Mouse (Mus musculus) CD4-positive, CD25-positive, alpha-beta regulatory T cell, adult 4 months (primary cell): ENCODE measurements around the gene Eif5a. TPM values are rescaled to one million over a fixed set of nuclear protein-coding genes. Genes with fewer than 3 reads are reported as not detected.
A peak's percentile ranks its signal among the peaks of the same experiment; 100 is the strongest.
"Not testable (repeated sequence)": the region's sequence is repeated elsewhere in the genome, so short reads cannot be mapped to it uniquely, and the experiment has no call there.

ENCODE experiments used
- ATAC-seq: one replicate; pipeline ENCODE4 v1.8.0; 2017
- polyA plus RNA-seq, 2 experiments: library from polyadenylated mRNA; unstranded; fragments of 100-300 nt; shearing (Covaris generic); gene quantifications; one replicate each; pipeline ENCODE4 v1.2.1; 2017

Eif5a gene
- polyA plus RNA-seq, 2 experiments from 2014 or later, result 1,067 to 1,377 TPM

DNA sequence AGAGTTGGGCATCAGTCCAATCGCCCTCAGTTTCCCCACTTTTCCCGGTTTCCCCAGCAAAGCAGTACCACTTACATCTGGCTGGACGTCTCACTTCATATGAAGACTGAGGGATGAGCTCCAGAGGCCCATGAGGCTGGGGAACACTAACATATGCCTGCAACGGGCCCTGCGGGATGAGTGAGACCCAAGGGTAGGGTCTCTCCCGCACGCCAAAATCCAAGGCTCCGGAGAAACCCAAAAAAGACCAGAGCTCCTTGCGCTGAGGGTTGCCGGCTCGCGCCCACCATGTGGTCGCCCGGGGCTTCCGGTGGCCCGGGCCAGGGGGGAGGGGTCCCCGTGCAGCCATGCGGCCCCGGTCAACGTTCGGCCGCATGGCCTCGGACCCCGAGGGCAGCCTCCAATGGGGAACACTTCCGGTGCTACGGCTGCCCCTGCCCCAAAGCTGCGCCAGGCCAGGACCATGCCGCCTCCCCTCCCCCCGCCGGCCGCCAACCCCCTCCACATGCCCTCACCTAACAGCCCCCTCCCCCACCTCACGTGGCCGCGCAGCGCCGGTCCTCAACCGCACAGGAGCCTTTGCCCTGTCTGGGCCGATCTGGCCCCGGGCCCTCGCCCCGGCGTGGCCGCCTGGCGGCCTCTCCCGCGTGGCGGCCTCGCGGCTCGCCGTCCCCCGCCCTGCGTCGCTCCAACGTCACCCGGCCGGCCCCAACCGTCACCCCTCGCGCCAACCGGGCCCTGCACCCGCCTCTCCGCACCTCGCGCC is 1.3 kb downstream of the Eif5a start:
- no peak for ATAC-seq

GRCm38 (mm10) chr11:69919661-69920265 is 2.0 kb downstream of the Eif5a start:
- peak; percentile 48 for ATAC-seq

DNA sequence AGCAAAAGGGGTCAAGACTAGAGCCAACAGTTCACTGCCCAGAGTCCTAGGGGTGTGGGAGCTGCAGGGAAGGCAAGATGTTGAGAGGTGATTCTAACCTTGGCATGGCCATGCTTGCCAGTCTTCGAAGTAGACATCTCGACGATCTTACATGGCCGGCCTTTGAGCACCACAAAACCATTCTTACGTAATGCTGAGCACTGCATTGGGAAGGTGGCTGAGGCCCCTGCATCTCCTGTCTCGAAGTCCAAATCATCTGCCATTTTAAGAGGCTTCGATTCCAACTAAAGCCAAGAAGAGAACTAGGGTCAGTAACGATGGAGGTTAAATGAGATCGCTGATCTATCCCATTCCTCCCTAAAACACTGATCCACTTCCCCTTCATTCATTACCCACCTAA is 2.7 kb downstream of the Eif5a start:
- ATAC-seq, result no peak

DNA sequence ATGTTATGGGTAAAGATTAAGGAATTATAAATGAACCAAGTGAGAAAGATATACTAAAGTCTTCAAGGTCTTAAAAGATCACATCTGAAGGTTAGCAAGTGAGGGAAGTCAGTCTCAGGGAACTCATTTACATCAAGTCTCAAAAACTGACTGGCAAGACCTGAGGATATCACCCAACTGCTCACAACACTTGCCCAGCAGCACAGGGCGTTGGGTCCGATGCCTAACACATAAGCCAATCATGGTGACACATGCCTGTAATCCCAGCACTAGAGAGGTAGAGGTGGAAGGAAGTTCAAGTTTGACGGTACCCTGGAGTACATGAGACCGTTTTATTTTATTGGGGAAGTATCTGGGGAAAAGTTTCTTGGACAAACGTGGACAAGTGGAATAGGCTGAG is 3.6 kb downstream of the Eif5a start:
- ATAC-seq, result no peak

DNA sequence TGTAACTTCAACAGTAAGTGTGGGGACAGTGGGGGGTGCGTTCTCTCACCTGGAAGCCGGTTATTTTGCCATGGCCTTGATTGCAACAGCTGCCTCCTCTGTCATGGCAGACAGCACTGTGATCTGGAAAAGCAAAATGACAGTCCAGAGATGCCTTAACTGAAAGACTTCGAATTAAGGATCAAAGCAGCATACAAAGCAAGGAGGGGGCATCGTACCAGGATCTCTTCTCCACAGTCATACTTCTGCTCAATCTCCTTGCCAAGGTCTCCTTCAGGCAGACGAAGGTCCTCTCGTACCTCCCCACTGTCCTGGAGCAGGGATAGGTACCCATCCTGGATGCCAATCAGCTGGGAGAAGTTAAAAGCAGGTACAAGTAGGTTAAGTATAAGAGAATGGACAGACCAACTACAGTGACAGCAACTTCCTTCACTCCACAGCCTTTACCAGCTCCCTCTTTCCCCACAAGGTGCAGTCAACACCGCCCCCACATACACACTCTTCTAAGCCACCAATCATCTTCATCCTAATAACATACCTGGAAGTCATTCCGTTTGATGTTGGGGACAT is 4.3 kb downstream of the Eif5a start:
- ATAC-seq, result no peak

- ATAC-seq, result not testable (repeated sequence)
Measured at GRCm38 (mm10) chr11:69916652-69917378, 4.9 kb downstream of the Eif5a start.

GRCm38 (mm10) chr11:69915667-69916627 is 5.8 kb downstream of the Eif5a start:
- no peak for ATAC-seq

GRCm38 (mm10) chr11:69914917-69915430 is 6.8 kb downstream of the Eif5a start:
- ATAC-seq, result no peak

- ATAC-seq, result no peak
Measured at GRCm38 (mm10) chr11:69914372-69914764, 7.4 kb downstream of the Eif5a start.

DNA sequence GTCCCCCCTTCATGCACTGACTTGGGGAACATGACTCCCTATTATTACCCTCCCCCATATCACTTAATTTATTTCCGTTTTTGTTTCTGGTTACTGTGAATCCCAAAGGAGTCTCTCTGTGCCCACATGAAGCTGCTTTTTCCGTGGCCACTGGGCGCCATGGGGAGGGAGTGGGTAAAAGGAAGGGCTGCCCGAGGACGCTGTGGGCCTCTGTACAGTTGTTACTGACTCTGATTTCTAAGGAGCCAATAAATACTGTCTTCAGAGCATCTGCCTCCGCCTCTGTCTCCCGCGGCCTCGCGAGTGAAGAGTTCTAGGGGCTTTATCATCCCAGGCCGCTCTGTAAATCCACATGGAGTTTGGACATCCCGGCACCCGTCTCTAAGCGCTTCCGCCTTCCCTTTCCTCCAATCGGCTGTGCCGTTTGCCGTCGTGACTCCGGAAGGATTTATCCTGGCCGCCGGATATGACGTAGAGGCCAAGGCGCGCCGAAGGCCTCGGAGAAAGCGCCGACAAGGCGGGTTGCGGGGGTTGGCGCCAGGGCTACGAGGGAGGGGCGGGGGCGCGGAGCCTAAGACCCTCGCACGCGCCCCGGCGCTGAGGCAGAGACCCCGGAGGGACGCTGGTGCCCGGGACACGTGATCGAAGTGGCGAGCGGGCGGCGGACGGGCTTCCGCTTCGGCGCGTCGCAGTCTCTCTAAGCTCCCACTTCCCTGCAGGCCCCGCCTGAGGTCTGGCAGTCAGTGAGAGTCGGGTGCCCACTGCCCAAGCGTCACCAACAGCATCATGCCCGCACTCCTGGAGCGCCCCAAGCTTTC is 8.0 kb downstream of the Eif5a start, which contains the start of gene Gps2:
Gene Gps2 (plus strand): TSS at position 335 of the 818 bp plus-strand sequence.
- ATAC-seq, result peak; percentile 93

DNA sequence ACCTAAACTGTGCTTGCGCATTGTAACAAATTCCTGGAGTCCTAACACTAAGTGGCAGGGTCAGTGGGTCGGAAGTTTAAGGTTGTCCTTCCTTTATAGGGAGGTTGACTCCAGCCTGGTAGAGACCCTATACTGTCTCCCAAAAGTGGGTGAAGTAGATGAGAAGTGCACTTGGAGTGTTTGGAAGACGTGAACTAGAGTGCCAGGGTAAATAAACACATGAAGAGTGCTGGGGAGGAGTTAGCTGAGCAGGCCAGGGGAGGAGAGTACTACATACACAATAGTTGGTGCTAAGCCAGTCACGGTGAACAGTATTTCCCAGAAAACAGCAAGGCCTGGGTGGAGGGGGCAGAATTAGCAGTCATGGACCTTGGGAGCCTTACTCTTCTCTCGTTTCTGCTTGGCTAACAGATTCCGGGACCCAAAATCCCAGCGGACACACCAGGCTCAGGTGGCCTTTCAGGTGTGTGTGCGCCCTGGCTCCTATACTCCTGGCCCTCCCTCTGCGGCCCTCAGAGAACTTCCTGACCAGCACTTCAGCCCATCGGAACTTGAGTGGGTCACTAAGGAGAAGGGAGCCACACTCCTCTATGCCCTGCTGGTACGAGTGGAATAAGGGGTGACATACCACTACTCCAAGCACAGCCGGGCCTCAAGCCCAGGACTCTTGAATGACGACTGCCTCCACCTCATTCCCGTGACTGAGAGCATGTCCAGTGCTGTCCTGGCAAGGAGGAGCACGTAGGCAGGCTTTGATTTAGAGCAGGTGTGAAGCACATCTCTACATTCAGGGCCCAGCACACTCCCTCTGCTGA is 8.8 kb downstream of the Eif5a start:
- ATAC-seq, result no peak

GRCm38 (mm10) chr11:69911701-69912100 is 10.1 kb downstream of the Eif5a start:
- ATAC-seq, result no peak

DNA sequence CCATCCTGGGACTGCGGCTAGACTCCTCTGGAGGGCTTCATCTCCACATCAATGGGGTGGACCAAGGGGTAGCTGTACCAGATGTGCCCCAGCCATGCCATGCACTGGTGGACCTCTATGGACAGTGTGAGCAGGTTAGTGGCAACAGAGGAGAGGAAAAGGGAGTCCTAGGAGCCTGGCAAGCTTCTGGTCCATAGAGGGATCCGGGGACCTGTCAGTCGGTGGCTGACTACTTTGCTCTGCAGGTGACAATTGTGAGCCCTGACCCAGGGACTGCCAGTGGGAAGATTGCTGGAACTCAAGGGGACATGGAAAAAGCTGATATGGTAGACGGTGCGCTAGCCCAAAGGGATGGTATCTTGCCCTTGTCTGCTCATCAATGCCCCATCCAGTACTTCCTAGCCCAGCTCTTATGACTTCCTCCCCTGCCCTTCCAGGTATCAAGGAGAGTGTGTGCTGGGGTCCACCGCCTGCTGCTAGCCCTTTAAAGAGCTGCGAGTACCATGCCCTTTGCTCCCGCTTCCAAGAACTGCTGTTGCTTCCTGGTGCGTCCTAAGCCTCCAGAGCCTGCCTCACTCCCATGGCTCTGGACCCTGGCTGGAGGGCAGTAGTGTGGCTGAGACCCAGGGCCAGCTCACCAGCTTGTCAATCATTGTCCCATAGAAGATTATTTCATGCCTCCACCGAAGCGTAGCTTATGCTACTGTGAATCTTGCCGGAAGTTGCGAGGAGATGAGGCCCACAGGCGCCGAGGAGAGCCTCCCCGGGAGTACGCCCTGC is 10.8 kb downstream of the Eif5a start:
- no peak for ATAC-seq

DNA sequence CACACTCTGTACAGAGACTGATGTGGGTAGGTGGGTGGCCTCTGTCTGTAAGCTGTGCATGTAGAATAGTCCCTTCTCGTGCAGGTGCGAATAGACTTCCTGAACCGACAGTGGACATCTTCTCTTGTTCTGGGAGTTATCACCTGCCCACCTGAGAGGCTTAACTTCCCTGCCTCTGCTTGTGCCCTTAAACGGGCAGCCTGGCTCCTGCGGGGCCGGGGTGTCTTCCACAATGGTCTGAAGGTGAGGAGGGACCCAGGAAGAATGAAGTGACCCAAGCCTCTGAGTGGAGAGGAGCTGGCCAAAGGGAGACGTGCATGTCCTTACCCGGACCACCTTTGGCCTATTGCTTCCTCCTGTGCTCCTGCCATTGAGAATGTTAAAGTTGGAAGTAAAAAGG is 11.6 kb downstream of the Eif5a start:
- no peak for ATAC-seq

GRCm38 (mm10) chr11:69909174-69909573 is 12.6 kb downstream of the Eif5a start:
- no peak for ATAC-seq

GRCm38 (mm10) chr11:69908645-69909044 is 13.1 kb downstream of the Eif5a start:
- no peak for ATAC-seq

GRCm38 (mm10) chr11:69904311-69904710 is 17.4 kb downstream of the Eif5a start:
- ATAC-seq, result no peak

DNA sequence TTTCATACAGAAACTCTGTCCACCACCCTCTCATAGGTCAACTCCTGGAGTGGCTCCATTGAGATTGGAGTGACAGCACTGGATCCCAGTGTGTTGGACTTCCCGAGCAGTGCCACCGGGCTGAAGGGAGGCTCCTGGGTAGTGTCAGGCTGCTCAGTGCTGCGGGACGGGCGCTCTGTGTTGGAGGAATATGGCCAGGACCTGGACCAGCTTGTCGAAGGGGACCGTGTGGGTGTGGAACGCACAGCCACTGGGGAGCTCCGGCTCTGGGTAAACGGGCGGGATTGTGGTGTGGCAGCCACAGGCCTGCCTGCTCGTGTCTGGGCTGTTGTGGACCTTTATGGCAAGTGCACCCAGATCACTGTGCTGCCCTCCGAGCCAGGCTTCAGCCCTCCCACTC is 18.8 kb downstream of the Eif5a start:
- no peak for ATAC-seq

DNA sequence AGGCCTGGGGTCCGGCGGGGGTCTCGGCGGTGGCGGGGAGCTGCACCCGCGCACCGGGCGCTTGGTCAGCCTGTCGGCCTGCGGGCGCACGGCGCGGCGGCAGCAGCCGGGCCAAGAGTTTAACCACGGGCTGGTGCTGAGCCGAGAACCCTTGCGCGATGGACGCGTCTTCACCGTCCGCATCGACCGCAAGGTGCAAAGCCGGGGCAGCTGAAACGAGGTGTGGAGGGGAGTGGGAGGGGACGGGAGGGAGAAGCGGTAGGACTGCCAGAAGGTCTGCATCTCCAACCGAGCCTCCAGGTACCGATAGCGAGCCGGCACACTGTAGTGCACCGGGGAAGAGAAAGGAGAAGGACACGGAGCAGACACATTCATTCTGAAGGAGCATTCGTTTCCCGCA is 19.8 kb downstream of the Eif5a start:
- no peak for ATAC-seq
